Comparison of ENCODE assay signal across 18 mouse cellular contexts in the genomic region with DNA sequence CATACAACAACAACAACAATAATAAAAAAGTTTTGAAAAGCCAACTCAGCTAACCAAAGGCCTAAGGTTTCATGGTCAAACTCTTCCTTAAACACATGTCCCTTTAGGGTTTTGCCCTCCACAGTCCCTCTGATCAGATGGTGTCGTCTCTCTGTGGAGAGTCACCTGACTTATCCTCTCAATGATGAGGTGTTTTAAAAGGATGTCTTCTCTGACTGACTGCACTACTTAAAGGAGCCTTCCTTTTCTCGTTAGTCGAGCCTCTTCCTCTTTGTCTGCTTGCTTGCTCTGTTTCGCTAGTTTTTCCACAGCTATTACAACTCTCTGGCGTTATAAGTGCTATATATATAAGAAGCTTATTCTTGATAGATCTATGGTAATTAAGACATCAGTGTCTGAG.
"Had no signal": no experiment of that assay in that cellular context is flagged by ENCODE, and none has a peak within 500 bp of the region (broad histone marks: within the 10 kb centered on the region; RNA-seq: fewer than 3 reads in every experiment).

No protein-coding gene starts in this region.

- H3K4me3 ChIP-seq: heart, embryonic 13.5 days; heart, embryonic 15.5 days; hindbrain, embryonic 12.5 days; layer of hippocampus, adult 2 months; left cerebral cortex, adult 2 months; limb, embryonic 10.5 days; limb, embryonic 12.5 days; liver, embryonic 13.5 days; liver, embryonic 15.5 days had no signal

- H3K27me3 ChIP-seq: heart, embryonic 15.5 days; hindbrain, embryonic 12.5 days; limb, embryonic 12.5 days; liver, embryonic 13.5 days; liver, embryonic 15.5 days had no signal

- H3K36me3 ChIP-seq: heart, embryonic 13.5 days; heart, embryonic 15.5 days; hindbrain, embryonic 12.5 days; limb, embryonic 10.5 days; limb, embryonic 12.5 days; liver, embryonic 13.5 days; liver, embryonic 15.5 days had no signal

- H3K9ac ChIP-seq: heart, embryonic 13.5 days; heart, embryonic 15.5 days; hindbrain, embryonic 12.5 days; hindbrain, embryonic 14.5 days; limb, embryonic 12.5 days; liver, embryonic 13.5 days; liver, embryonic 15.5 days had no signal

- ATAC-seq: hindbrain, embryonic 16.5 days had no signal

- H3K4me2 ChIP-seq: heart, embryonic 11.5 days; heart, embryonic 13.5 days; heart, embryonic 15.5 days; hindbrain, embryonic 12.5 days; hindbrain, embryonic 14.5 days; limb, embryonic 12.5 days; liver, embryonic 11.5 days; liver, embryonic 13.5 days; liver, embryonic 15.5 days had no signal

- H3K9me3 ChIP-seq: heart, embryonic 13.5 days; heart, embryonic 15.5 days; hindbrain, embryonic 12.5 days; limb, embryonic 10.5 days; limb, embryonic 12.5 days; liver, embryonic 13.5 days; liver, embryonic 15.5 days had no signal

- H3K4me1 ChIP-seq: hindbrain, embryonic 12.5 days had no signal

- H3K27ac ChIP-seq: heart, embryonic 13.5 days; heart, embryonic 15.5 days; hindbrain, embryonic 12.5 days; hindbrain, embryonic 14.5 days; layer of hippocampus, adult 2 months; left cerebral cortex, adult 2 months; limb, embryonic 10.5 days; liver, embryonic 13.5 days; liver, embryonic 15.5 days had no signal

- DNase-seq: gastrocnemius, postnatal 14 days; gastrocnemius, postnatal 36 days; heart, postnatal 14 days; heart, postnatal 36 days; liver; liver, embryonic 13.5 days had no signal
